Comparison of ENCODE assay signal across 17 mouse cellular contexts in genomic region chr6:52368734-52369412, GRCm38 (mm10). TPM values are rescaled to one million over a fixed set of nuclear protein-coding genes. Genes with fewer than 3 reads are reported as not detected.
A peak's percentile ranks its signal among the peaks of the same experiment; 100 is the strongest.
DNase-seq lines count a peak whose midpoint lies in the region; ATAC-seq and TF ChIP-seq lines count a peak whose summit lies in the region.
"Had no signal": no experiment of that assay in that cellular context is flagged by ENCODE, and none has a peak within 500 bp of the region (broad histone marks: within the 10 kb centered on the region; RNA-seq: fewer than 3 reads in every experiment).

No protein-coding gene starts in this region.

- peak; percentile 28 for DNase-seq in embryonic facial prominence, embryonic 14.5 days (ENCODE audit: low spot score)
- no peak for DNase-seq in embryonic facial prominence, embryonic 10.5 days (ENCODE audit: low spot score)
- peak; percentile 9 for DNase-seq in kidney, postnatal 0 days (ENCODE audit: low spot score)
- peak; percentile 10 for DNase-seq in adrenal gland, postnatal 10 days
- peak; percentile 56 for DNase-seq in mesoderm, embryonic 11.5 days (ENCODE audit: low read depth, low spot score)
- no peak for DNase-seq in right cerebral cortex, postnatal 36 days (ENCODE audit: low spot score in 2 of 2)
- DNase-seq: cerebellum, postnatal 25 days; right cerebral cortex, postnatal 14 days had no signal

- no peaks in the 10 kb centered on the region for H3K4me1 ChIP-seq in embryonic facial prominence, embryonic 14.5 days (ENCODE audit: control insufficient read depth, insufficient read depth, low read length)
- H3K4me1 ChIP-seq in embryonic facial prominence, embryonic 10.5 days: 0 out of 2 replicates have a peak, but pooled peaks cover 6% of the 10 kb centered on the region
- H3K4me1 ChIP-seq in kidney, postnatal 0 days (replicated peaks; ENCODE audit: insufficient read depth, low read length): no peaks in the 10 kb centered on the region
- H3K4me1 ChIP-seq in kidney, embryonic 15.5 days: no peaks in the 10 kb centered on the region
- H3K4me1 ChIP-seq: stomach, embryonic 15.5 days had no signal

- no peaks in the 10 kb centered on the region for H3K36me3 ChIP-seq in embryonic facial prominence, embryonic 14.5 days (ENCODE audit: control insufficient read depth, insufficient read depth, low read length)
- H3K36me3 ChIP-seq in embryonic facial prominence, embryonic 10.5 days (replicated peaks): no peaks in the 10 kb centered on the region
- H3K36me3 ChIP-seq in kidney, postnatal 0 days (ENCODE audit: insufficient read depth, low read length): no peaks in the 10 kb centered on the region
- no peaks in the 10 kb centered on the region for H3K36me3 ChIP-seq in kidney, embryonic 15.5 days
- H3K36me3 ChIP-seq: midbrain, embryonic 10.5 days; stomach, embryonic 15.5 days had no signal

- H3K4me3 ChIP-seq in embryonic facial prominence, embryonic 14.5 days (ENCODE audit: low read depth, low read length): no peak overlapping the region
- H3K4me3 ChIP-seq in embryonic facial prominence, embryonic 10.5 days: no peak overlapping the region
- H3K4me3 ChIP-seq in kidney, postnatal 0 days (replicated peaks; ENCODE audit: low read depth, low read length): no peak overlapping the region
- H3K4me3 ChIP-seq in kidney, embryonic 15.5 days (replicated peaks): no peak overlapping the region
- H3K4me3 ChIP-seq: erythroblast, embryonic 14.5 days; midbrain, embryonic 10.5 days; stomach, embryonic 15.5 days had no signal

- no peak overlapping the region for H3K27ac ChIP-seq in embryonic facial prominence, embryonic 14.5 days (replicated peaks; ENCODE audit: low read depth, low read length)
- no peak overlapping the region for H3K27ac ChIP-seq in embryonic facial prominence, embryonic 10.5 days (replicated peaks)
- H3K27ac ChIP-seq in kidney, postnatal 0 days: no peak overlapping the region
- no peak overlapping the region for H3K27ac ChIP-seq in kidney, embryonic 15.5 days
- H3K27ac ChIP-seq: stomach, embryonic 15.5 days had no signal

- H3K9me3 ChIP-seq in embryonic facial prominence, embryonic 14.5 days (ENCODE audit: control insufficient read depth, low read length): no peaks in the 10 kb centered on the region
- no peaks in the 10 kb centered on the region for H3K9me3 ChIP-seq in embryonic facial prominence, embryonic 10.5 days
- no peaks in the 10 kb centered on the region for H3K9me3 ChIP-seq in kidney, postnatal 0 days (replicated peaks; ENCODE audit: low read length)
- H3K9me3 ChIP-seq in kidney, embryonic 15.5 days (replicated peaks): no peaks in the 10 kb centered on the region
- H3K9me3 ChIP-seq: midbrain, embryonic 10.5 days; stomach, embryonic 15.5 days had no signal

- ATAC-seq in embryonic facial prominence, embryonic 14.5 days (ENCODE audit: low read depth): no peak
- ATAC-seq in kidney, postnatal 0 days (replicated peaks; ENCODE audit: low FRiP score, low read depth): no peak
- no peak for ATAC-seq in kidney, embryonic 15.5 days (replicated peaks; ENCODE audit: low FRiP score)
- no peak for ATAC-seq in CD4-positive, CD25-positive, alpha-beta regulatory T cell, adult 4 months

- no peak for TF ChIP-seq CTCF in kidney, postnatal 0 days (IDR thresholded peaks at IDR 0.05; ENCODE audit: low read depth)

- WGBS in embryonic facial prominence, embryonic 14.5 days: 44% methylated on average over 12 of the region's 12 CpGs
- WGBS in embryonic facial prominence, embryonic 10.5 days: 59% methylated on average over 12 of the region's 12 CpGs
- 25% methylated on average over 12 of the region's 12 CpGs for WGBS in kidney, postnatal 0 days
- 18% methylated on average over 12 of the region's 12 CpGs for WGBS in kidney, embryonic 15.5 days

- H3K9ac ChIP-seq in embryonic facial prominence, embryonic 14.5 days (ENCODE audit: low read depth, low read length): no peak overlapping the region
- H3K9ac ChIP-seq in kidney, postnatal 0 days (ENCODE audit: low read depth, low read length): no peak overlapping the region
- H3K9ac ChIP-seq in kidney, embryonic 15.5 days: no peak overlapping the region
- H3K9ac ChIP-seq: stomach, embryonic 15.5 days had no signal

- no peak overlapping the region for H3K4me2 ChIP-seq in embryonic facial prominence, embryonic 14.5 days (ENCODE audit: low read depth, low read length)
- H3K4me2 ChIP-seq in kidney, postnatal 0 days (ENCODE audit: low read length): no peak overlapping the region
- no peak overlapping the region for H3K4me2 ChIP-seq in kidney, embryonic 15.5 days
- H3K4me2 ChIP-seq: stomach, embryonic 15.5 days had no signal

- H3K27me3 ChIP-seq in embryonic facial prominence, embryonic 14.5 days (replicated peaks; ENCODE audit: control insufficient read depth, insufficient read depth, low read length): no peaks in the 10 kb centered on the region
- H3K27me3 ChIP-seq in embryonic facial prominence, embryonic 10.5 days (replicated peaks; ENCODE audit: low read depth, poor library complexity, severe bottlenecking): no peaks in the 10 kb centered on the region
- no peaks in the 10 kb centered on the region for H3K27me3 ChIP-seq in kidney, postnatal 0 days (ENCODE audit: insufficient read depth, low read length)
- peaks cover 16% of the 10 kb centered on the region; the same call in 1 of the 2 replicates for H3K27me3 ChIP-seq in kidney, embryonic 15.5 days
- H3K27me3 ChIP-seq: stomach, embryonic 15.5 days had no signal

RNA-seq across cellular contexts. Expression of gene Evx1, which starts 55.6 kb away (rescaled TPM):
- 0.24 TPM in 1 of 2 replicates, not detected in the other for polyA plus RNA-seq in embryonic facial prominence, embryonic 14.5 days (2014; fragmentation: Nextera tagmentation; extraction: Ambion mirVana)
- polyA plus RNA-seq in embryonic facial prominence, embryonic 10.5 days (2016; fragmentation: Nextera tagmentation; extraction: Ambion mirVana): 0.19 and 0.80 TPM in 2 replicates
- polyA plus RNA-seq in kidney, postnatal 0 days (2015; fragmentation: Nextera tagmentation; extraction: Ambion mirVana): not detected in 2 replicates
- 0.14 TPM in 1 of 2 replicates, not detected in the other for polyA plus RNA-seq in kidney, embryonic 15.5 days (2015; fragmentation: Nextera tagmentation; extraction: Ambion mirVana)
- not detected for total RNA-seq in adrenal gland, postnatal 10 days (2021)
- not detected for polyA plus RNA-seq in CD4-positive, CD25-positive, alpha-beta regulatory T cell, adult 4 months (2017; shearing (Covaris generic))
- total RNA-seq: gastrocnemius, adult 18-20 months; layer of hippocampus, adult 8-10 months; left cerebral cortex, postnatal 36 days had no signal
- polyA plus RNA-seq: erythroblast, embryonic 14.5 days; liver, embryonic 16.5 days; stomach, embryonic 15.5 days had no signal

Comparison
In these comparisons a context has a peak if more than half of its experiments do, and no peak if none do; other contexts are left out.
1. DNase-seq: peak in embryonic facial prominence, embryonic 14.5 days (single experiment), kidney, postnatal 0 days (single experiment), adrenal gland, postnatal 10 days (single experiment) and mesoderm, embryonic 11.5 days (single experiment); none in embryonic facial prominence, embryonic 10.5 days (single experiment) and right cerebral cortex, postnatal 36 days (0 of 2).